Mouse (Mus musculus): ENCODE results near the gene Pdia6.

GRCm38 (mm10) chr12:17218390-17218789 is 48.0 kb upstream of the Pdia6 start:
- TF ChIP-seq CTCF (IDR thresholded peaks at IDR 0.05; ENCODE audit: control insufficient read depth, insufficient read depth, insufficient read length): no peak
- no peak for TF ChIP-seq USF1 (IDR thresholded peaks at IDR 0.05; ENCODE audit: low read depth)
- no peak for TF ChIP-seq MYOD1 (IDR thresholded peaks at IDR 0.05; ENCODE audit: control insufficient read depth, insufficient read length, low read depth)
- TF ChIP-seq CEBPB (IDR thresholded peaks at IDR 0.05; ENCODE audit: low read depth): no peak
- TF ChIP-seq MAX (IDR thresholded peaks at IDR 0.05): no peak
- no peak for TF ChIP-seq FOSL1 (IDR thresholded peaks at IDR 0.05; ENCODE audit: insufficient read depth, low read length, poor library complexity, severe bottlenecking)
- TF ChIP-seq MYOG (IDR thresholded peaks at IDR 0.05; ENCODE audit: control insufficient read depth, extremely low read depth, insufficient read length): no peak
